Mouse (Mus musculus): ENCODE measurements at regions not wholly inside any gene's neighbourhood (a gene's known extent, or its start where the extent isn't known, plus 50 kb on each side); places are given as distances from the start of the nearest gene placed in this dataset.

GRCm38 (mm10) chrX:12219474-12219873, 59.3 kb upstream of the Bcor start:
- no peak for DNase-seq (ENCODE audit: low spot score in 2 of 2)

GRCm38 (mm10) chrX:12224314-12224713, 64.2 kb upstream of the Bcor start:
- DNase-seq (ENCODE audit: low spot score in 2 of 2) = no peak

- no peak for DNase-seq (ENCODE audit: low spot score in 2 of 2)
Measured at GRCm38 (mm10) chrX:12225116-12225891, 65.1 kb upstream of the Bcor start.

- no peak for DNase-seq (ENCODE audit: low spot score in 2 of 2)
Measured at GRCm38 (mm10) chrX:12225892-12226206, 65.7 kb upstream of the Bcor start.

- peak in 1 of 2 experiments; percentile 25 for DNase-seq (ENCODE audit: low spot score in 2 of 2)
Measured at GRCm38 (mm10) chrX:12240505-12241011, 80.4 kb upstream of the Bcor start.

- no peak for DNase-seq (ENCODE audit: low spot score in 2 of 2)
Measured at GRCm38 (mm10) chrX:12241751-12242150, 81.6 kb upstream of the Bcor start.

GRCm38 (mm10) chrX:12249071-12249470, 88.9 kb upstream of the Bcor start:
- no peak for DNase-seq (ENCODE audit: low spot score in 2 of 2)

- DNase-seq (ENCODE audit: low spot score in 2 of 2) = no peak
Measured at GRCm38 (mm10) chrX:12249911-12250310, 89.8 kb upstream of the Bcor start.

GRCm38 (mm10) chrX:12251853-12252679, 91.9 kb upstream of the Bcor start:
- DNase-seq (ENCODE audit: low spot score in 2 of 2) = peak; percentile 16 to 43

- no peak for DNase-seq (ENCODE audit: low spot score in 2 of 2)
Measured at GRCm38 (mm10) chrX:12252680-12253021, 92.5 kb upstream of the Bcor start.

GRCm38 (mm10) chrX:12256758-12257157, 96.6 kb upstream of the Bcor start:
- no peak for DNase-seq (ENCODE audit: low spot score in 2 of 2)

GRCm38 (mm10) chrX:12263834-12264233, 103.7 kb upstream of the Bcor start:
- DNase-seq (ENCODE audit: low spot score in 2 of 2) = no peak

- no peak for DNase-seq (ENCODE audit: low spot score in 2 of 2)
Measured at GRCm38 (mm10) chrX:12284741-12285140, 124.6 kb upstream of the Bcor start.

- DNase-seq (ENCODE audit: low spot score in 2 of 2) = no peak
Measured at GRCm38 (mm10) chrX:12285141-12285540, 125.0 kb upstream of the Bcor start.

GRCm38 (mm10) chrX:12285976-12286909, 126.1 kb upstream of the Bcor start:
- no peak for DNase-seq (ENCODE audit: low spot score in 2 of 2)

- no peak for DNase-seq (ENCODE audit: low spot score in 2 of 2)
Measured at GRCm38 (mm10) chrX:12286910-12287522, 126.9 kb upstream of the Bcor start.

- DNase-seq (ENCODE audit: low spot score in 2 of 2) = no peak
Measured at GRCm38 (mm10) chrX:12287656-12288561, 127.8 kb upstream of the Bcor start.

GRCm38 (mm10) chrX:12288562-12289117, 128.5 kb upstream of the Bcor start:
- no peak for DNase-seq (ENCODE audit: low spot score in 2 of 2)

- DNase-seq (ENCODE audit: low spot score in 2 of 2) = no peak
Measured at GRCm38 (mm10) chrX:12293146-12293545, 133.0 kb upstream of the Bcor start.

Data from adrenal gland, adult 18-20 months (tissue).